Mouse (Mus musculus): ENCODE results near the gene Umps.

- TF ChIP-seq POLR2A (IDR thresholded peaks at IDR 0.05; ENCODE audit: low read depth, low read length) (no peak), SIN3A (IDR thresholded peaks at IDR 0.05; ENCODE audit: low read length) (no peak), EP300 (IDR thresholded peaks at IDR 0.05; ENCODE audit: low read length) (no peak)
These were observed 42.7 kb upstream of the Umps start for GRCm38 (mm10) chr16:34009567-34009966.
